Mouse (Mus musculus): Measurements from ENCODE around the gene Kir3dl1. TPM values are rescaled to one million over a fixed set of nuclear protein-coding genes. Genes with fewer than 3 reads are reported as not detected.
"Not testable (repeated sequence)": the region's sequence is repeated elsewhere in the genome, so short reads cannot be mapped to it uniquely, and the experiment has no call there.

The Kir3dl1 gene
- polyA plus RNA-seq (2011; ENCODE audit: insufficient read length, low read depth, missing spikeins): not detected in 2 replicates

DNA sequence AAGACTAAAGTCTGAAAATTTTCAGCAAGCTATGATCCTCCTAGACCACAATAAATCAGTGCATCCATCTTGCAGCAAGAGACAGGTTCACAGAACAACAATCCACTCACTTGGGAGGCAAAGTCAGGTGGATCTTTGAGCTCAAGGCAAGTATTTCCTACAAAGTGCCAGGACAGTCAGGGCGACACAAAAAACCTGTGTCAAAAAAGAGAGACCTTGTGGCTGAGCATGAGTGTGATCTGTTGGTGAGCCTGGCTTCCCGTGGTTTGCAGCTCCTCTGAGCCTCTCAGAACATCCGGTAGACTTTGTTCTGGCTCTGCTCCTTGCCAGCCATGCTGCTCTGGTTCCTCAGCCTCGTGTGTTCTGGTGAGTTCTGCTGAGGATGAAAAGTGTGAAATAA is at the start of gene Kir3dl1:
TSS of gene Kir3dl1 (plus strand) at position 301 of the 400 bp plus-strand sequence.
- H3K27ac ChIP-seq (ENCODE audit: insufficient read depth, low read length); H3K4me1 ChIP-seq (ENCODE audit: control insufficient read depth, insufficient read depth, low read length); H3K4me3 ChIP-seq (ENCODE audit: insufficient read depth, low read length): not testable (repeated sequence)

DNA sequence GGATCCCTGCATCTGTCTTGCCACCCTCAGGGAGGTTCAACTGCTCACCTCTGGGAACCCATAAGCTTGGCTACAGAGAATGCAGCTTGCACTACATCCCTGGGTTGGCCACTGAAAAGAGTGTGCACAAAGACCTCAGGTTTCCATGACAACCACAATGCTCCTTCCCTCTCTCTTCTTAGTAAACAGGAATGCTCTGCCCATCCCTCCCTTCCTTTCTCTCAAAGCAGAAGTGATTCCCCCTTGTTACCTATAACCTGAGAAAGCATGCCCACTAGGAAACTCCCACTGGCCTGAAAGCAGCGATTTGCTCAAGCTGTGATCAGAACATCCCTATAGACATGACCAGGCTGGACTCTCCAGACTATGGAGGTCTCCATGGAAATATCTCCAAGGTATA is 26.2 kb downstream of the Kir3dl1 start, which contains the start of gene Kir3dl2:
TSS of gene Kir3dl2 (minus strand) at position 101 of the 400 bp plus-strand sequence.
- not testable (repeated sequence) for H3K4me3 ChIP-seq (ENCODE audit: insufficient read depth, low read length); H3K27ac ChIP-seq (ENCODE audit: insufficient read depth, low read length); H3K4me1 ChIP-seq (ENCODE audit: control insufficient read depth, insufficient read depth, low read length)

DNA sequence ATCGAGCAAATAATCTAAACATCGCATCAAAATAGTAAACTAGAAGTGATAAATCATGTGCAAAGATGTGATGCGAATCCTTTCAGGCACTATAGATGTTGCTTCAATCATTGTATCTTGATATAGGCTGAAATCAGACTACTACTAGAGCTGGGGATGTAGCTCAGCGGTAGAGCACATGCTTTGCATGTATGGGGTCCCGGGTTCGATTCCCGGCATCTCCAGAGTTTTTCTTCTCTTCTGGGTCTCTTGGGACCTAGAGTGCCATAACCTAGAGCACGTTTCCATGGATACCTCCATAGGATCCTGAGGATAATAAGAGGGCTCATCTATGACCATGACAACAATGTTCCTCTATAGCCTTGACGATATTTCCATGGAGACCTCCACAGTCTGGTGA is 51.3 kb downstream of the Kir3dl1 start:
- not testable (repeated sequence) for H3K4me1 ChIP-seq (ENCODE audit: control insufficient read depth, insufficient read depth, low read length); H3K27ac ChIP-seq (ENCODE audit: insufficient read depth, low read length); H3K4me3 ChIP-seq (ENCODE audit: insufficient read depth, low read length)

Other genes with a start within 250 kb of the Kir3dl1 start
- 197 and 203 TPM in 2 replicates for gene Bex3, start 247.7 kb upstream of the Kir3dl1 start, polyA plus RNA-seq (2011; ENCODE audit: insufficient read length, low read depth, missing spikeins)
- not detected in 2 replicates for gene Kir3dl2, start 26.1 kb downstream of the Kir3dl1 start, polyA plus RNA-seq (2011; ENCODE audit: insufficient read length, low read depth, missing spikeins)
- 7.1 and 11.6 TPM in 2 replicates for gene Tceal3, start 72.8 kb downstream of the Kir3dl1 start, polyA plus RNA-seq (2011; ENCODE audit: insufficient read length, low read depth, missing spikeins)
- 6.1 and 7.6 TPM in 2 replicates for gene Tceal1, start 190.0 kb downstream of the Kir3dl1 start, polyA plus RNA-seq (2011; ENCODE audit: insufficient read length, low read depth, missing spikeins)
- gene Morf4l2, start 225.7 kb downstream of the Kir3dl1 start, polyA plus RNA-seq (2011; ENCODE audit: insufficient read length, low read depth, missing spikeins): 634 and 777 TPM in 2 replicates

Measured in embryonic fibroblast, embryonic 13.5 days (primary cell).